Mouse (Mus musculus): Measurements from ENCODE around the gene Ccdc13.

- TF ChIP-seq CTCF (conservative IDR thresholded peaks at IDR 0.05; ENCODE audit: insufficient read depth, insufficient read length, low read depth, low read length) (no peak), POLR2A (IDR thresholded peaks at IDR 0.05; ENCODE audit: low read depth, low read length) (no peak)
These were observed 81.8 kb downstream of the Ccdc13 start for GRCm38 (mm10) chr9:121757432-121757831.

Data from kidney, adult 2 months (tissue).